Mouse (Mus musculus): Measurements from ENCODE around the gene Mrgprx2. TPM values are rescaled to one million over a fixed set of nuclear protein-coding genes. Genes with fewer than 3 reads are reported as not detected.
"Not testable (repeated sequence)": the region's sequence is repeated elsewhere in the genome, so short reads cannot be mapped to it uniquely, and the experiment has no call there.

Gene Mrgprx2
- not detected in 2 replicates for total RNA-seq (2015; ENCODE audit: low replicate concordance)
- not detected in 2 replicates for total RNA-seq (2017; ENCODE audit: low replicate concordance)

GRCm38 (mm10) chr7:48499221-48499620 is at the start of gene Mrgprx2:
Mrgprx2 (minus strand) TSS chr7:48499321.
- ATAC-seq (replicated peaks; ENCODE audit: low FRiP score, poor library complexity, severe bottlenecking): no peak

DNA sequence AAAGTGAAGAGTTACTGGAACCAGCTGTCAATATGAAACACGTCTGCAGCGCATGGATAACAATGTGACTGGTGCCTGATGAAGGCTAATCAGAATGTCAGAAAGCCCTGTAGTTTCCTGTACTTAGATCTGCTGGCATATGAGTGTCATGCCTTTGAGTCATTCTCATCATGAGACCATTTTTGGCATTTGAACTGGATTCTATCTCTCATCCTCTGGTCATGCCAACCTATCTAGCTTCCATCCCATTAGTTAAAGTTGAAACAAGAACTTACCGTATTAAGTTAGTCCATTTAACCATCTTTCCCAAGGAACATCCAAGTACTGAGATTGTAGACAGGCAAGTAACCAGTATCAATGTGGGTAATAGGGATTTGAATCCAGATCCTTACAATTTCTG is 42.9 kb downstream of the Mrgprx2 start, which contains the start of gene Mrgprb1:
TSS of gene Mrgprb1 (minus strand) at position 101 of the 400 bp plus-strand sequence.
- ATAC-seq (replicated peaks; ENCODE audit: low FRiP score, poor library complexity, severe bottlenecking): no peak

- no peak for ATAC-seq (replicated peaks; ENCODE audit: low FRiP score, poor library complexity, severe bottlenecking)
Measured at GRCm38 (mm10) chr7:48436581-48436980, 62.5 kb downstream of the Mrgprx2 start.

DNA sequence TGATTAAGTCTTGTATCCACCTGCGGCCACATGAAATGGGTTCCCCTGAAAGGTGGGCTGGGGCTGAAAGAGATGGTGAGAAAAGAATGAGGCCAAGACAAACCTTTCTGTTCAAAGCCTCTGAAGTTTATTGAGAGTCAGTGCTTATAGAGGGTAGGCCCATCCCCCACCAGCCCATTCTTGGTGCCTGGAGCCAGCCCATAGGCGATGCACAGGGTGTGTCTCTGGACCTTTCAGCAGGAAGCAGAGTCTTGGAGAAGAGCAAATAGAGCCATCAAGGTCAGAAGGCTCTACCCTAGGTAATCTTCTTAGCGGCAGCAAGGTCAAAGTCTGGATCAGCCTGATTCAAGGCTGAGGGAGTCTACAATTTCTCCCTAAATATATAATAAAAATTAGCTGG is 63.2 kb downstream of the Mrgprx2 start:
- ATAC-seq (replicated peaks; ENCODE audit: low FRiP score, poor library complexity, severe bottlenecking): not testable (repeated sequence)

Other genes with a start within 250 kb of the Mrgprx2 start
- gene Mrgprb8, start 110.8 kb downstream of the Mrgprx2 start, total RNA-seq (2015; ENCODE audit: low replicate concordance): not detected in 2 replicates
- not detected in 2 replicates for gene Mrgprb8, start 110.8 kb downstream of the Mrgprx2 start, total RNA-seq (2017; ENCODE audit: low replicate concordance)
- gene Mrgprb1, start 43.0 kb downstream of the Mrgprx2 start, total RNA-seq (2015; ENCODE audit: low replicate concordance): not detected in 2 replicates
- not detected in 2 replicates for gene Mrgprb1, start 43.0 kb downstream of the Mrgprx2 start, total RNA-seq (2017; ENCODE audit: low replicate concordance)
- not detected in 2 replicates for gene Mrgprb2, start 58.8 kb upstream of the Mrgprx2 start, total RNA-seq (2015; ENCODE audit: low replicate concordance)
- not detected in 2 replicates for gene Mrgprb2, start 58.8 kb upstream of the Mrgprx2 start, total RNA-seq (2017; ENCODE audit: low replicate concordance)
- not detected in 2 replicates for gene Mrgprb3, start 144.5 kb upstream of the Mrgprx2 start, total RNA-seq (2015; ENCODE audit: low replicate concordance)
- gene Mrgprb3, start 144.5 kb upstream of the Mrgprx2 start, total RNA-seq (2017; ENCODE audit: low replicate concordance): not detected in 2 replicates

Data from erythroid progenitor cell, adult 5-6 weeks (primary cell).